Mouse (Mus musculus) CH12.LX (cell line): Measurements from ENCODE around the gene Mthfsl. TPM values are rescaled to one million over a fixed set of nuclear protein-coding genes. Genes with fewer than 3 reads are reported as not detected.
"Not testable (repeated sequence)": the region's sequence is repeated elsewhere in the genome, so short reads cannot be mapped to it uniquely, and the experiment has no call there.

Source experiments
- DNase-seq: peaks from one replicate; pipeline ENCODE4 v3.0.0-alpha.2; 2013; ENCODE audit errors: extremely low read depth
- H3K27ac ChIP-seq: 2 replicates; pipeline ENCODE4 v1.5.1; 2012; ENCODE audit warnings: low read depth, mild to moderate bottlenecking, control low read depth, moderate library complexity; ENCODE audit not compliant: insufficient read depth
- H3K27me3 ChIP-seq: replicated peaks from 2 replicates; pipeline ENCODE3; 2012; ENCODE audit warnings: inconsistent platforms
- H3K36me3 ChIP-seq, 2 experiments: replicated peaks in 1 of 2; 2 replicates each; pipeline versions ENCODE3 to v1.6.1; 2012; ENCODE audit warnings: inconsistent platforms in 1 of 2, low read length in 1 of 2, mild to moderate bottlenecking in 1 of 2, mixed read lengths in 1 of 2, moderate library complexity in 1 of 2; ENCODE audit not compliant: control insufficient read depth in 1 of 2, insufficient read depth in 1 of 2
- H3K4me1 ChIP-seq, 2 experiments: 2 replicates each; pipeline ENCODE4 v1.6.1; 2012; ENCODE audit warnings: inconsistent platforms in 1 of 2, moderate library complexity in 1 of 2; ENCODE audit not compliant: insufficient read depth in 2 of 2, control insufficient read depth in 1 of 2
- H3K4me2 ChIP-seq: 2 replicates; pipeline ENCODE4 v1.6.1; 2012; ENCODE audit warnings: low read depth, mild to moderate bottlenecking, control low read depth; ENCODE audit not compliant: poor library complexity, insufficient read depth, severe bottlenecking
- H3K4me3 ChIP-seq, 3 experiments: fragments of 150-350 bp in 1 of 3; sonication (generic) in 1 of 3; replicated peaks in 1 of 3; 2 replicates each; pipeline versions ENCODE3 to v1.5.1; 2011 to 2012; ENCODE audit warnings: low read depth in 2 of 3, low read length in 2 of 3, mild to moderate bottlenecking in 2 of 3, moderate library complexity in 2 of 3, control low read depth in 1 of 3, improper control_type of control experiment in 1 of 3, inconsistent platforms in 1 of 3, mixed read lengths in 1 of 3; ENCODE audit not compliant: poor library complexity in 1 of 3
- H3K79me2 ChIP-seq: replicated peaks from 2 replicates; pipeline ENCODE4 v1.6.1; 2012; ENCODE audit warnings: mild to moderate bottlenecking, moderate library complexity; ENCODE audit not compliant: control insufficient read depth, poor library complexity, insufficient read depth, severe bottlenecking; ENCODE audit errors: extremely low read depth
- H3K9ac ChIP-seq: 2 replicates; pipeline ENCODE4 v1.6.1; 2012; ENCODE audit warnings: low read depth, mild to moderate bottlenecking, control low read depth, moderate library complexity; ENCODE audit not compliant: insufficient read depth
- H3K9me3 ChIP-seq: replicated peaks from 2 replicates; pipeline ENCODE3; 2012; ENCODE audit warnings: low read length, inconsistent platforms, mixed read lengths
- ELF1 ChIP-seq: IDR thresholded peaks from 2 replicates; pipeline ENCODE4 v1.6.1; 2014; ENCODE audit warnings: low read depth, mild to moderate bottlenecking, inconsistent platforms, low read length, improper control_type of control experiment
- EP300 ChIP-seq: IDR thresholded peaks from 2 replicates; pipeline ENCODE4 v1.6.1; 2011; ENCODE audit warnings: low read length, improper control_type of control experiment
- ETS1 ChIP-seq: conservative IDR thresholded peaks from 2 replicates; pipeline ENCODE4 v1.6.1; 2012; ENCODE audit warnings: low read depth, mild to moderate bottlenecking, inconsistent platforms, low read length, improper control_type of control experiment, moderate library complexity
- IRF4 ChIP-seq: IDR thresholded peaks from 2 replicates; pipeline ENCODE4 v1.6.1; 2014; ENCODE audit warnings: low read depth, mild to moderate bottlenecking, inconsistent platforms, low read length, improper control_type of control experiment
- JUN ChIP-seq: IDR thresholded peaks from 2 replicates; pipeline ENCODE4 v1.6.1; 2011; ENCODE audit warnings: low read depth, mild to moderate bottlenecking, low read length, improper control_type of control experiment, moderate library complexity; ENCODE audit not compliant: insufficient read depth
- JUND ChIP-seq: conservative IDR thresholded peaks from 2 replicates; pipeline ENCODE4 v1.6.1; 2011; ENCODE audit warnings: low read depth, low read length, improper control_type of control experiment
- MAX ChIP-seq: IDR thresholded peaks from 2 replicates; pipeline ENCODE4 v1.6.1; 2011; ENCODE audit warnings: low read length, improper control_type of control experiment
- MYC ChIP-seq: IDR thresholded peaks from 2 replicates; pipeline ENCODE4 v1.6.1; 2011; ENCODE audit warnings: low read depth, mild to moderate bottlenecking, improper control_type of control experiment, low read length
- SIN3A ChIP-seq: IDR thresholded peaks from 2 replicates; pipeline ENCODE4 v1.6.1; 2012; ENCODE audit warnings: low read length, improper control_type of control experiment, inconsistent platforms
- TBP ChIP-seq: conservative IDR thresholded peaks from 2 replicates; pipeline ENCODE4 v1.6.1; 2011; ENCODE audit warnings: low read depth, low read length, improper control_type of control experiment
- TCF12 ChIP-seq: IDR thresholded peaks from 2 replicates; pipeline ENCODE4 v1.6.1; 2014; ENCODE audit warnings: low read depth, mild to moderate bottlenecking, inconsistent platforms, low read length, improper control_type of control experiment
- ZMIZ1 ChIP-seq: IDR thresholded peaks from 2 replicates; pipeline ENCODE4 v1.6.1; 2012; ENCODE audit warnings: low read depth, mild to moderate bottlenecking, inconsistent platforms, low read length, improper control_type of control experiment
- dilution Hi-C: fragments of 300-500 bp; cut with MboI; formaldehyde crosslinking; loops from 2 replicates; pipeline ENCODE4 v1.14.3; 2020; ENCODE audit warnings: low sequenced_read_pairs; ENCODE audit not compliant: extremely low pct_unique_long_range_greater_than_20kb, extremely low pct_ligation_motif_present
- in situ Hi-C: fragments of 300-500 bp; cut with MboI; formaldehyde crosslinking; loops from 3 replicates; pipeline ENCODE4 v1.14.3; 2019; ENCODE audit warnings: low sequenced_read_pairs, low pct_ligation_motif_present, low pct_unique_long_range_greater_than_20kb, mixed read lengths
- polyA plus RNA-seq: library from polyadenylated mRNA; unstranded; fragments of >175 nt; gene quantifications from 2 replicates; pipeline ENCODE4 v1.2.1, GENCODE M21; 2012; ENCODE audit warnings: low read depth; ENCODE audit not compliant: insufficient read length
- total RNA-seq, 2 experiments: library from RNA; depleted of rRNA; stranded (reverse); fragments of 300-350 nt in 1 of 2; fragments of >200 nt in 1 of 2; gene quantifications; 2 replicates each; pipeline ENCODE4 v1.2.3; 2012 to 2014

Mthfsl gene
- total and polyA plus RNA-seq, 3 experiments: 31.8 to 34.2 (median 34.1) TPM

- H3K9me3 ChIP-seq, H3K4me1 ChIP-seq, dilution Hi-C loops, H3K27me3 ChIP-seq, H3K4me3 ChIP-seq, DNase-seq, H3K79me2 ChIP-seq, H3K4me2 ChIP-seq, in situ Hi-C loops, H3K36me3 ChIP-seq: not testable (repeated sequence)
- peak overlapping the region; percentile 99; the same call in 1 of the 2 replicates for H3K9ac ChIP-seq
- peak overlapping the region; percentile 80; the same call in 1 of the 2 replicates for H3K27ac ChIP-seq
Observed at GRCm38 (mm10) chr9:88732334-88732733, 12.2 kb upstream of the Mthfsl start.

DNA sequence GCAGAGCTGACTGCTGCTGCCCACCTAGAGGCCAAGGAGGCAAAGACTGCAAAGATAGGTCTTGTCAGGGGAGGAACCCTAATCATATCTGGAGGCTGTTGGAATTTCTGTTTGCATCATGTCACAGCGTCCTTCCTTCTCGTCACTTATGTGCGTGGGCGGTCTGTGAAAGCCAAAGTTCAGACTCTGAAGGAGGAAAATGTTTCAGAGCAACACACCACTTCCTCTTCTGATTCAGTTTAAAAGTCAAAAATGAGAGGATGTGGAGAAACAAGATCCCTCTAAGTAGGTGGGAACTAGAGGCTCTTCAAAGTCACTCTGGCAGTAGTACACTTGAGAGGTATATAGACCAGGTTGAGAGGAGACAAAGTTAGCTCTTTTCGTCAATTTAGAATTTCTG, 11.6 kb upstream of the Mthfsl start, which contains the start of gene Bcl2a1d:
Gene Bcl2a1d (minus strand): TSS at position 187 of the 400 bp plus-strand sequence.
- Histone ChIP-seq H3K27ac (peak within 1 kb of the TSS; percentile 83), H3K9ac (peak within 1 kb of the TSS; percentile 99; the same call in 1 of the 2 replicates), H3K4me3 (peak within 1 kb of the TSS in 2 of 3 experiments; percentile 47 to 70), H3K4me2 (peak within 1 kb of the TSS; percentile 15; the same call in 1 of the 2 replicates)
- H3K9me3 ChIP-seq, H3K4me1 ChIP-seq, H3K36me3 ChIP-seq, H3K79me2 ChIP-seq, dilution Hi-C loops, H3K27me3 ChIP-seq, in situ Hi-C loops: not testable (repeated sequence)
- peak; percentile 74 for DNase-seq
- TF ChIP-seq TCF12: peak; percentile 68; the same call in 1 of the 2 replicates
- TF ChIP-seq ETS1: peak; percentile 48; the same call in 1 of the 2 replicates
- peak; percentile 41; the same call in 1 of the 2 replicates for TF ChIP-seq JUN
- 0 out of 2 replicates have a peak, but pooled peaks have one; percentile 40 for TF ChIP-seq MYC
- TF ChIP-seq IRF4: peak; percentile 86
- TF ChIP-seq ZMIZ1: peak; percentile 78
- peak; percentile 39; the same call in 1 of the 2 replicates for TF ChIP-seq ELF1
- peak; percentile 65 for TF ChIP-seq JUND
- peak; percentile 81 for TF ChIP-seq EP300
- peak; percentile 84 for TF ChIP-seq TBP
- peak; percentile 69; the same call in 1 of the 2 replicates for TF ChIP-seq SIN3A
- TF ChIP-seq, all 38 proteins: peak for 11; not testable (repeated sequence) for 27

DNA sequence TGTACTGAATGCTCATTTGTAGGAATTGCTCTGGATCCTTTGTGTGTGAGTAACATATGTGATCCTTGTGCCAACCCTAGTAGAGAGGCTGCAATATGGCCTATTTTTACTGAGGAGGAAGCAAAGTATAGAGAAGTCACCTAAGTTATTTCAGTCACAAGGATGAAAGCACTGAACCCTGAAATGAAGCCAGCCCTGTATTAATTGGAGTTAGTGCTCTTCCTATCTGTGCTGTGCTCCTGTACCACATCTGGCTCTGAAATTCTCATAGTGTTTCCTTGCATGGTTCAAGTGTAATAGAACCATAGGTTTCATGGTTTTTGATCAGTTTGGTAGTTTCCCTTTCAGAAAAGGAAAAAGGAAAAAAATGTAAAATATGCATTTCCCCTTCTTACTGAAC, 8.2 kb upstream of the Mthfsl start:
- dilution Hi-C loops, H3K4me2 ChIP-seq, H3K4me1 ChIP-seq, H3K27me3 ChIP-seq, in situ Hi-C loops, DNase-seq: not testable (repeated sequence)
- H3K79me2 ChIP-seq: peaks cover 16% of the 10 kb centered on the region; the same call in 1 of the 2 replicates
- H3K27ac ChIP-seq: peak overlapping the region; percentile 78
- H3K4me3 ChIP-seq: peak overlapping the region in 2 of 3 experiments; percentile 48 to 50
- 0 out of 2 replicates have a peak, but pooled peaks have one; percentile 24 for TF ChIP-seq MAX
- TF ChIP-seq MYC: 0 out of 2 replicates have a peak, but pooled peaks have one; percentile 33
- TF ChIP-seq, all 38 proteins: peak for 2; not testable (repeated sequence) for 36
- H3K9ac ChIP-seq: peak overlapping the region; percentile 87; the same call in 1 of the 2 replicates
- not testable (repeated sequence) for H3K36me3 ChIP-seq, H3K9me3 ChIP-seq
